Mouse (Mus musculus): ENCODE results near the gene Rasgrf1. TPM values are rescaled to one million over a fixed set of nuclear protein-coding genes. Genes with fewer than 3 reads are reported as not detected.
"Not testable (repeated sequence)": the region's sequence is repeated elsewhere in the genome, so short reads cannot be mapped to it uniquely, and the experiment has no call there.

The Rasgrf1 gene
- total RNA-seq, 2 experiments from 2014 or later: 0.15 TPM

DNA sequence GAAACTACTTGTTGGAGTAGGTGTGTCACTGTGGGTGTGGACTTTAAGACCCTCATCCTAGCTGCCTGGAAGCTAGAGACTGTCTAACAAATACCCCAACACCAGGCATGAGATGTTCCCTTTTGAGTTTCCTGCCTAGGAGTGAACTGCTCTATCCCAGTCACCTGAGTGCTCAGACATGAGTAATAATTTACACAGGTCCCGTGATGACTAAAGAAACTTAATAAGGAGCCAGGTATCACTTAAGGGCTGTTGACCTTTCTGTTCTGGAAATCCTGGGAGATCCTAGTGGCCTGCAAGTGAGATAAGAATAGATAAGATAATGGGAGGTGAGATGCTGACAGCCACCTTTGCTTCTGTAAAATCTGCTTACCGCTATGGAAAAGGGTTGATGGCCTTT lies 131.2 kb downstream of the Rasgrf1 start:
- DNase-seq: no peak

DNA sequence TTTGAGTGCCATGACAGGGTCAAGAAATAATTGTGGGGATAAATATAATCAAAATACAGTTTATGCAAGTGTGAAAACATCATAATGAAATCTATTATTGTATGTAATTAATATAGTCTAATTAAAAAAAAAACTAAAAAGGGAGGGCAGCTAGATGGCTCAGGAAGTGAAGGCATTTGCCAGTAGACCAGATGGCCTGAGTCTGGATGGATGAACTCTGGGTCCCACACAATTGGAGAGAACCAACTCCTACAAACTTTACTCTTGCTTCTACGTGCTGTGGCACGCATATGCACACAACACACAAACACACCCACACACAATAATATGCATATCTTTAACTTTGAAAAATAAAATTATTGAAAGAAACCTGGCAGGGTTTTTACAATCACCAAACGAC lies 131.8 kb downstream of the Rasgrf1 start:
- no peak for DNase-seq

DNA sequence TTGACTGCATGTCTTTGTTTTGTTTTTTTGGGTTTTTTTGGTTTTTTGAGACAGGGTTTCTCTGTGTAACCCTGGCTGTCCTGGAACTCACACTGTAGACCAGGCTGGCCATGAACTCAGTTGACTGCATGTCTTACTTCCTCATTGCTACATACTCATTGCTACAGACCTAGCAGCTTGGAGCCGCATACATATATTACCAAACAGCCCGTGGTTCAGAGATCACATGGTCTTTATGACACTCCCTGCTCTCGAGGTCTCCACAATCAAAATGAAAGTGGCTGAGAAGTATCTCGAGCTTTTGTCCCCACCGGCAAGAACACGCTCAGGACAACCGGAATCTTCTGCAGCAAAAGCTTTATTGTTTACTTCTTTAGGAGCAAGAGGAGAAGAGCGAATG lies 133.2 kb downstream of the Rasgrf1 start:
- DNase-seq: not testable (repeated sequence)

DNA sequence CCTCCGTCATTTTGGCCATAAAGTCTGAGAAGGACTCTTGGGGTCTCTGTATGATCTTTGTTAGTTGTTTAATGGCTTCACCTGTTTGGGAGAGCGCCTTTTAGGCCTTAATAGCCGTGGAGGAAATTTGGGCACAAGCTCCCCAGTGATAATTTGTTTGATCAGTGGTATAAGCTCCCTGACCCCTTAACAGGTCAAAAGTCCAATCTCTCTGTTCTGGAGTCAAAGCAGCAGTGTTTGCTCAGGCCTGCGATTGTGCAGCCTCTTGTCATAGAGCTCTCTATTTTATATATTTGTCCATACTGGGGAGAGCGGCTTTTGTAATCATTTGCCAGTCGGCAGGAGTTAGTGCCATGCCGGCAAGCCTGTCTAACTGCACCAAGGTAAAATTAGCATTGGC lies 135.5 kb downstream of the Rasgrf1 start:
- no peak for DNase-seq

DNA sequence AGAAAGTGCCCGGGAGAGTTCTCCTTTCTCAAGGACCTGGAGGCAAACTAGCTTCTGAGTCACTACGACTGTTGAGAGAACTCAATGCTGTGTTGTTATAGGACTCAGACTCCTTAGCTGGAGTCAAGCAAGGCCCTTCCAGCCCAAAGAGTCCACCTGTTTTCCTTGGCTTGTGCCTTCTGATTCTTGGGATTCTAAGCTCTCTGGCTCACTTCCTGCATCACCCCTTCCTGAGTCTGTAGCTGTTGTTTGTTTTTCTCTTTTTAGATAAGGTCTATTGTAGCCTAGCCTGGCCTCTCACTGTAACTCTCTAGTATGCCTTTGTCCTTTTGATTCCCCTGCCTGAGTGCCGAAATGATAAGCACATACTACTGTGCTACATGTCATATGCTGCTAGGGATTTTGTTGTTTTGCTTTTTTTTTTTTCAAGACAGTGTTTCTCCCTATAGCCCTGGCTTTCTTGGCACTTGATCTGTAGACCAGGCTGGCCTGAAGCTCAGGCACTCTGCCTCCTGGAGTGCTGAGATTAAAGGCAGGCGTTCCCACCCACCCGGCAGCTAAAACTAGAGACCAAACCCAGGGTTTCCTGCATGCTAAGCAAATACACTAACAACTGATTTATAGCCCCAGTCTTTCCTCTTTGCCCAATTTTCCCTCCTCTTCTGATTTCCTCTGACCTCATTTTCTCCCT lies 138.4 kb downstream of the Rasgrf1 start:
- peak in 1 of 2 experiments; percentile 66 for DNase-seq

DNA sequence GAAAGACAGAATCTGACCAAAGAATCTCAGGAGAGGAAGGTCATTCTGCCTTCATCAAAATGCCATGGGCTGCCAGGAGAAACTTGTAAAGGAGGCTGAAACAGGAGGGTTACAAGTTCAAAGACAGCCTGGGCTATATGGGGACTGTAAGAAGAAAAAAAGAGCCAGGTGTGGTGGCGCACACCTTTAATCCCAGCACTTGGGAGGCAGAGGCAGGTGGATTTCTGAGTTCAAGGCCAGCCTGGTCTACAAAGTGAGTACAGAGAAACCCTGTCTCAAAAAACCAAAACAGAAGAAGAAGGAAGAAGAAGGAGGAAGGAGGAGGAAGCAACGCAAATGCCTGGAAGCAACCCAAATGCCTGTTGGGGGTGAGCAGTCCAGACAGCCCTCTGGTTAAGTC lies 144.1 kb downstream of the Rasgrf1 start, which contains the start of gene Ctsh:
TSS of gene Ctsh (plus strand) at position 301 of the 400 bp plus-strand sequence.
- DNase-seq: no peak

DNA sequence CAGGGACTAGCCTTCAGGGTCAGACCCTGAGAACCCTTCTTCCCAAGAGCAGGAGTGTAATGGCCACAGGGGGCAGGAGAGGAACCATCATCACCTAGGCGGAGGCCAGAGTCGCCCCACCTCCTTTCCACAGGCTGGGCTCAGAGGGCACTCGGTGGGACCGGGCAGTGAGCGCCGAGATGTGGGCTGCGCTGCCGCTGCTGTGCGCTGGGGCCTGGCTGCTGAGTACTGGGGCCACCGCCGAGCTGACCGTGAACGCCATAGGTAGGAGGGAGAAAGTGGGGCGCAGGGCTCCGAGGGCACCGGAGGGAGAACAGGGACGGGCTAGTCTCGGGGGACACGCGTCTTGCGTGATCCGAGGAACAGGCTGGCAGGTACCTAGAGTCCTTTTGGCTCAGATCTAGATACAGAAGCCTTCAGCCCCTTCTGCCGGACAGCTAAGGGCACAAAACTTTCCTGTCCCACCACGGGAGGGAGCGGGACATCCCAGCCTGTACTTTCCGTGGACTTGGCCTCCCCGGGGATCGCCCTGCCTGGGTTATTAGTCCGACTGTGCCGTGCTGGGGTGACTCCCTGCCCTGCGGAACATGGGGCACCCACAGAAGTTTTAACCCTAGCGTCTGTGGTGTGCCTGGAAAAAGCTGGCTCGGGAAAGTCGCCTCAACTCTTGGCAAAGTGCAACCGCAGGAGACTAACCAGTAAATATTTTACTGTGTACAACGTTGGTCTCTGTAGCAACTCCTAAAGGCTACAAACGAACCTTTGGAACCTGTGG lies 144.8 kb downstream of the Rasgrf1 start:
- peak; percentile 82 to 86 for DNase-seq

DNA sequence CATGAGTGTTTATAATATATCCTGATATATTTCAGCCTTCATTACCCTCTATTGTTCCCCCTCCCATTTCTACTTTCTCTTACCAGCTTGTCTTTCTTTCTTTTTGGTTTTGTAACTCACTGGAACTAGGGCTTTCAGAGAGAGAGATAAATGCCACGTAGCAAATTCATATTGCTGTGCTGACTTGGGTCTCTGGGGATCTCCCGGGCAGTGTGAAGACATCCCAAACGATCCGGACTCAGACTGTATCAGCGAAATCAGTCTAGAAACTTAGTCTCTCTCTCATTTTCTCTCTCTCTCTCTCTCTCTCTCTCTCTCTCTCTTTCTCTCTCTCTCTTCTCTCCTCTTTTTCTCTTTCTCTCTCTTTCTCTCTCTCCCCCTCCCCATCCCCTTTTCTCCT lies 145.7 kb downstream of the Rasgrf1 start:
- DNase-seq: no peak

DNA sequence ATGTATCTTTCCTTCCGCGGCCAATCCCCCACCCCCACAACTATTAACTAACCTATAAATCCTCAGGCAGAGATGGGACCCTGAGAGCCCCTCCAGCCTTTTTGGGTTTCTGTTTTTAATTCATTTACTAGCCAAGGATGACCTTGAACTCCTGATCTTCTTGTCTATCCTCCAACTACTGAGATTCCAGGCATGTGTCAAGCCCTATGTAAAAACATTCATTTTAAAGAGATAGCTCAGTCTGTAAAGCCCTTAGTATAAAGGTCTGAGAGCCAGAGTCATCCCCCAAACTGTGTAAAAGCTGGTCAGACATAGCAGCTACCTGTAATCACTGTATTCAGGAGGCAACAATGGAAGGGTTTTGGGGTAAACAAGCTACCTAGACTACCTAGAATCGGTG lies 146.2 kb downstream of the Rasgrf1 start:
- no peak for DNase-seq

DNA sequence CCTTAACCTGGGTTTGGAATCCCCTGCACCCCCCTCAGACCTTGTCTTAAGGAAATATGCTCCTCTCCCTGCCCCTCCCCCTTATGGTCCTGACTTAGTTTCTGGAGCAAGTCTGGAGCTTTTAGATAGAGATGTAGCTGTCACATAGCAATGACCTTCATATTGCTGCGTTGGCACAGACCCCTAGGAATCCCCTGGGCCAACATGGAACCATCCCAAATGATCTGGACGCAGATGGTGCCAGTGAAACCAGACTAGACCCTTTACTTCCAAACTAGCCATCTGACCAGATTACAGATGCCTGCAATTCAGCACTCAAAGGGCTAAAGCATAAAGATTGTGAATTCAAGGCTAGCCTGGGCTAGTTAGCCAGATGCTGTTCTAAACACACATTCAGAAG lies 147.0 kb downstream of the Rasgrf1 start:
- DNase-seq: no peak

DNA sequence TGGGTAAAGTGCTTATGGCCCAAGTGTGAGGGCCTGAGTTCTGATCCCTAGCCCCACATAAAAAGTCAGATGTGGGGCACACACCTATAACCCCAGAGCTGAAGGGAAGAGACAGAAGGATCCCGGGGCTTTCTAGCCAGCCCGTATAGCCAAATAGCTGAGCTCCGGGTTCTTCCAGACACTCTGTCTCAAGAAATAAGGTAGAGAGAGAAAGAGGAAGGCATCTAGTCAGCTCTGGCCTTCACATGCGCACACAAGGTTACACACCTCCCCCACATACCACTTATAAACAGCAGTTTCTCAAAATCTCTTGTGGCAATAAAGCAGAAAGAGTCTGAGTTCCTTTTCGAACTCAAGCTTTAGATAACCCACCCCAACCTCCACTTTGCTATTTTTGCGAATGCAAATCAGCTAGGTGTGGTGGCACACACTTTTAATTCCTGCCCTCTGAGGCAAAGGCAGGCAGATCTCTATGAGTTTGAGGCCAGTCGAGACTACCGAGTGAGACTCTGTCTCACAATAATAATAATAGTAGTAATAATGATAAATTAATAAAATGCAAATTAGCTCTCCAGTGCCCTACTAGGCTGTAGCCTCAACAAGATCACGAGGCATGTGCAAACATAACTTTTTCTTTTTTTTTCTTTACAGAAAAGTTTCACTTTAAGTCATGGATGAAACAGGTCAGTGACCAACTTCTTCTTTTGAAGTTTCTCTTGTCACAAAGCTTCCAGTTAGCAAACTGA lies 150.3 kb downstream of the Rasgrf1 start:
- no peak for DNase-seq

DNA sequence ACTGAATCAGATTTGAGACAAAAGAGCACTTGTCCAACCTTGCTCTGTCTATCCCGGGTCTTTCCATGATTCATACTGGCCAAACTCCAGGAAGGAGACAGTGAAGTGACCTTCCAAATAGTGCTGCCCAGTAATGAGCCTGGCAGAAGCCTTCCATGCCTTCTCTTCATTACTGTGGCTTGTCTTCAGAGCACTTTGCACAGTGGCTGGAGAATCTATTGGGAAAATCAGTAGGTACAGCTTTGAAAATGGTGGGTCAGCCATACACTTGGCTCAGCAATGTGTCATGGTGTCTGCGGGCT lies 150.8 kb downstream of the Rasgrf1 start:
- peak in 1 of 2 experiments; percentile 27 for DNase-seq

DNA sequence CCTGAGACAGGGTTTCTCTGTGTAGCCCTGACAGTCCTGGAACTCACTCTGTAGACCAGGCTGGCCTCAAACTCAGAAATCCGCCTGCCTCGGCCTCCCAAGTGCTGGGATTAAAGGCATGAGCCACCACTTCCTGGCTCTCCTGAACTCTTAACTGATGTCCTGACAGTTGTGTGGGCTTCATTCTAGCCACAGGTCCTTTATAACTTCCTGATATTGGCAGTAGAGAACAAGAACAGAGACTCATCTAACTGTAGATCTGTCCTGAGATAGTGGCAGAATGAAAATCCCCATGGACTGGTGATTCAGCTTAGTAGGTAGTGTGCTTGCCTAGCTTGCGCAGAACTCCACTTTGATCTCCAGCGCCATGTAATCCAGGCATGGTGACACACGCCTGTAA lies 151.2 kb downstream of the Rasgrf1 start:
- DNase-seq: not testable (repeated sequence)

DNA sequence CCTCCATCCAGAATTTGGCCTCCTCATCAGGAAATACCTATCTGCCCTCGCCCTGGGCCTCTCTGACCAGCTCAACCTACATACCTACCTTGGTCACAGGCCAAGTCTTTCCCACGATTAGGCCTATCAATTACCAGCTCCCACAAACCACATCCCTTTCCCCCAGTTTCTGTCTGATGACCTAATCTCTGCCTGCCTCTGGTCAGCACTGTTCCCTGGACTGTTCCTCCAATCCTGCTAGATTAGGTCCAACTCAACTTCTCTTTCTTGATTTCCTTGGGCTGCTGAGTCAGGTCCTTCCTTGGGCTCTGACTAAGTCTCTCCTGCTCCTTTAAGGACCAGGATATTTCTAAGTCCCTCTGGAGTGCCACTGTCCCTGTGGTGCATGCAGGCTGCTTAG lies 157.6 kb downstream of the Rasgrf1 start:
- no peak for DNase-seq

DNA sequence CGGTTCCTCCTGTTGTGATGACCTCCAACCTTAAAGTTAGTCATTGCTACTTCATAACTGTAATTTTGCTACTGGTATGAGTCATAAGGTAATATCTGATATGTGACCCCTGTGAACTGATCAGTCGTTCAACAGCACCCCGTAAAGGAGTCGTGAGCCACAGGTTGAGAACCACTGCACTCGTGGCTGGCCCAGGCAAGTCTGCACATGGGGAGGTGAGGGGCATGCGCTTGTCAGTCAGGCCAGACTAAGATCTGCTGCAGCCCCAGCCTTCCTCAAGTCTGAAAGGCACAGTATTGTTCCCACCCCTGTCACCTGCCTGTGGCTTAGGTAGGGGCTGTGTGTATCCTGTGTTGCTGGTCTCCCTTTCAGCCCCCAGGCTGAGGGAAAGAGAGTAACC lies 159.1 kb downstream of the Rasgrf1 start:
- DNase-seq: no peak

DNA sequence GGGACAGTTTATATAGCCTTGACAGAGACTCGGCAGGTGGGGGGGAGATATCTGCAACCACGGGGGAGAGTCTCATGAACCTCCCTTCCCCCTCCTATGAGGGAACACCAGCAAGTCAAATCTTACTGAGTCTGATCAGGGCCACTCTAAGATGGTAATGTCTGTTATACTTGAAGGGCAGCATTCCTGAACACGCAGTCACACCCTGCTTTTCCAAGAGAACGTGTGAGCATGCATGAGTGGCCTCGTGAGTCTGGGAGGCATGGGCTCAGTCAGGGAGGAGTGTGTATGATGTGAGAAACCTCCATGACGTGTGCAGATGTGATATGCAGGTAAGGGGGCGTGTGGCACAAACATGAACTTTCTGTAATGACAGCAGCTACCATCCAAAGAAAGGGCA lies 159.8 kb downstream of the Rasgrf1 start:
- no peak for DNase-seq

DNA sequence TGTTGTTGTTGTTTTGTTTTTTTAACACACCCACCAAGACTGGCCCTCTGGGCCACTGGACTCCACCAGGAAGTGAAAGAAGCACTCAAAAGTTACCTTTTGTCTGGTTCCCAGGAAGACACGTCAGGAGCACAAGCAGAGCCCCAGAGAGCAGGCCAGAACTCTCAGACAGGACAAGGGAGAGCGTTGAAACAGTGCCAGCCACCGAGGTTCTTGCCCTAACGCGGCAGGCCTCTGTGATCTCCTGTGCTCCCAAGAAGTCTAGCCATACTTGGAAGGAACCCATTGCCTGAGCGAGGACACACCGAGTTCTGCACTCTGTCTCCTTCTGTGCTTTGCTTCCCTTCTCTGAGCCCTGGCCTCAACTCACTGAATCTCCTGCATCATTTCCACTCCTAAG lies 160.5 kb downstream of the Rasgrf1 start:
- no peak for DNase-seq

DNA sequence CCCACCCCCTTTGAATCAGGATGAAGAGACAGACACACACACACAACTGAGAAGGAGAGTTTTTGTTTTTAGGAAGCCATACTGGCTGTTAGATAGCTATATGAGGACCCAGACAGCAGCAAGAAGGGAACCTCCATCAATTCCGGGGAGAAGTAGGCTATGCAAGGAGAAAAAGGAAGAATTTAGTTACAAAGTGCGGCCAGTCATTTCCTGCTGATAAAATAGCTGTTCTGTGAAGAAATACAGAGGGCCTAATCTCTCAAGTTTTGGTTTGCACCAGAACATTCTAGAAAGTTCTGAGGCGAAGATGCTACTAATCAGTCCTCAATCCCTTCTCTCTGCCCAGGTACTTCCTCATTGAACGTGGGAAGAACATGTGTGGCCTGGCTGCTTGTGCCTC lies 165.6 kb downstream of the Rasgrf1 start:
- no peak for DNase-seq

DNA sequence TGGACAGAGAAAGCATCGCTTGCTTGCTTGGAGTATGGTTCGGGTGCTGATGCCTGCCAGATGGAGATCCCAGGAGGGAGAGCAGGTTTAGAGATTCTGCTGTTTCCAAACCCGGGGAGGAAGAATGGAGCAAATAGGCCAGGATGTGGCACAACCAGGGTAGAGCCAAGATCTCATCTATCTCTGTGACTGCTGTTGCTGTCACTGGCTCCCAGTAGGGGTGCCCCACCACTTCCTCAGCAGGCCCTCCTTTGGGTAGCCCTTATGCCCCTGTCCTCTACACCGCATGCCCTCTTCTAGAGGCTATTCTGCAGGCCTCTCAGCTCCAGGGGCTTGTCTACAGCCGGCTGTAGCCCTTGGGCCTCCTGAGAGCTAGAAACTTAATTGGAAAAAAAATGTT lies 166.4 kb downstream of the Rasgrf1 start:
- DNase-seq: no peak
